Mouse (Mus musculus): ENCODE results near the gene Fes.

The Fes gene

GRCm38 (mm10) chr7:80343270-80344018 lies 44.3 kb downstream of the Fes start:
- DNase-seq = no peak

- DNase-seq = peak; percentile 94
These were observed 44.9 kb downstream of the Fes start, which contains the start of gene Hddc3 for GRCm38 (mm10) chr7:80342858-80343257. Hddc3 (plus strand) TSS chr7:80343104.

DNA sequence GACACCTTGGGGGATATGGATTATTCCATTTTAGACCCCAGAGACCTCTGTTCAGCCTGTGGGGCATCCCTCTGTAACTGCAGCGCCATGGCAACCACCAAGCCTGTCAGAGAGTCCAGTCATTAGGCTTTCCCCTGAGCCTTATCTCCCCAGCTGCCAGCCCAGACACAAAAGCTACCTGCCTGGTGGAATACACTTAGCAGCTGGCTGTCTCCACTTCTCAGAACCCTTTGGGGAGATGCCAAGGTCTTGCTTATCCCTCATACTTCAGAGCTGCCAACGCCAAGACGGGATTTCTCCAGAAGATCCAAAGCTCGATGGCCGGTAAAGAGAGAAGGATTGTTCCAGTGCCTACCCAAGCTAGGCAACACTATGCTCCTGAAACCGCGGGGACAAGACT lies 46.0 kb downstream of the Fes start:
- DNase-seq = no peak

- peak; percentile 67 for DNase-seq
These were observed 47.0 kb downstream of the Fes start, which contains the start of gene Unc45a for GRCm38 (mm10) chr7:80340793-80341192. Unc45a (minus strand) TSS chr7:80341005.

DNA sequence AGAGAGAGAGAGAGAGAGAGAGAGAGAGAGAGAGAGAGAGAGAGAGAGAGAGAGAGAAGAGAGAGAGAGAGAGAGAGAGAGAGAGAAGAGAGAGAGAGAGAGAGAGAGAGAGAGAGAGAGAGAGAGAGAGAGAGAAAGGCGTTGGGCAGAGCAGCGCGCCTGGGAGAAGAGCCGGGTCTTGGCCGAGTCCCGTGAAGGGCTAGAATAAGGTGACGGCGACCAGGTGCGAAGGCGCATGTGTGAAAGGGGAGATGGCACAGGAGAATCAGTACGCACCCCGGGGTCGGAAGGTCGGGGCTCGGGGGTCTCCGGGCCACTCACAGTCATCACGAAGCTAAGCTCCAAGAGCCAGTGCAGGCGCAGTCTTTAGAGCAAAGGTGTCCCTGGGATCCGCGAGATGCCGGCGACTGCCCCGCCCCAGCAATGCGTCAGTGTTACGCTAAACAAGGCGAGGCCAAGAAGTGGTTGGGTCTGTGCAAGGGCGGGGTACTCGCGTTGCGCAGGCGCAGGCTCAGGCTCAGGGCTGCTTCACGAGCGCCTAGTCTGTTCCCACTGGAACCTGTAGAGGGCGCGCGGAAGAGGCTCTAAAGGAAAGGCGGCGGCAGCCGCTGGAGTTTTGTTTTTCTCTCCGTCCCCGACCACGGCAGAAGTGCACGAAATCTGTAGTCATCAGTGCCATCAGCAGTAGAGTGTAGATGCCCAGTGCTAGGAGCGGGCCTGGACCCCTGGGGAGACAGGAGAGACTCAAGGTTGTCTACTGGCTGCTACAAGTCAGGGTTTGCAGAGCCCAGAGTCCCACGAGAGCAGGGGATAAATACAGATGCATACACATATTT lies 47.7 kb downstream of the Fes start:
- DNase-seq = peak; percentile 98

- no peak for DNase-seq
These were observed 48.4 kb downstream of the Fes start for GRCm38 (mm10) chr7:80339371-80339770.

GRCm38 (mm10) chr7:80336932-80337331 lies 50.8 kb downstream of the Fes start:
- no peak for DNase-seq

DNA sequence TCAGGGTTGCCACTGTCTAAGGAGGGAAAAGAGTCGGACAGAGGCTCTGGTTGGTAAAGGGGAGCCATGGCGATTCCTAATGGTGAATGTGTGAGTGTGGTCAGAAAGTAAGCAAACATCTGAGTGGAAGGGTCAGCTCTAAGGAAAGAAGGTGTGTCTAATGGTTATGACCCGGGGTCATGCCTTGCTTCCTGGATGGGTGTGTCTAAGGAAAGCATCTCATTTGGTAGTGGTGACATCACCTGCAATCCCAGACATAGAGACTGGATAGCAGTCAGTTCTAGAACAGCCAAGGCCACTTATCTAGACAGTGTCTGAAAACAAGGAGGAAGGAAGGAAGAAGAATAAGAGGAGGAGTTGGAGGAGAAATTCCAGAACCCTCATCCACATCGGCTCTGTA lies 52.9 kb downstream of the Fes start:
- DNase-seq = no peak

DNA sequence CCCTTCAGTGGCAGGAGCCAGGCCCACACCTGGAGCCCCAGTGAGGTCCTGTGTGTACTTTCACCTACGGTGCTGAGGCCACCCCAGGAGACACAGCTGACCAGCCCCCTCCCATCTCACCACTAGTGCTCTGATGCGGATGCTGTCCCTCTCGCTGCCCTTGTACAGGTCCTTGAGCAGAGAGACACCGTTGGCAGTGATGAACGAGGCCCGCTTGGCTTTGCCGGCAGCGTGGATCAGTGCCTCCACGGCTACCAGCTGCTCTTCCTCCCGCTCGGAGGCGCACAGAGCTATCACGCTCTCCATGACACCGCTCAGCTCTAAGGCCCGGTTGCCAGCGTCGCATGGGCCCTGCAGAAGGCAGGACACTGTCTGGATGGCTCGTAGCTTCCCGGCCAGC lies 56.3 kb downstream of the Fes start:
- peak; percentile 20 for DNase-seq

- peak; percentile 41 for DNase-seq
These were observed 57.5 kb downstream of the Fes start for GRCm38 (mm10) chr7:80330278-80330677.
